Mouse (Mus musculus) right cerebral cortex, postnatal 10 days (tissue): ENCODE measurements at regions not wholly inside any gene's neighbourhood (a gene's known extent, or its start where the extent isn't known, plus 50 kb on each side); places are given as distances from the start of the nearest gene placed in this dataset.

ENCODE experiments used
- DNase-seq, 2 experiments: peaks; one replicate each; pipeline ENCODE4 v3.0.0; 2021; ENCODE audit warnings: low spot score in 2 of 2

- DNase-seq, result no peak
These were observed 140.4 kb upstream of the BC052040 start for GRCm38 (mm10) chr2:115441100-115441499.

GRCm38 (mm10) chr2:115449783-115450483 is 131.6 kb upstream of the BC052040 start:
- DNase-seq, result no peak

- no peak for DNase-seq
These were observed 125.9 kb upstream of the BC052040 start for GRCm38 (mm10) chr2:115455593-115455992.

- DNase-seq, result no peak
These were observed 125.0 kb upstream of the BC052040 start for GRCm38 (mm10) chr2:115456372-115457022.

GRCm38 (mm10) chr2:115460028-115460881 is 121.3 kb upstream of the BC052040 start:
- DNase-seq, result peak in 1 of 2 experiments; percentile 20

DNA sequence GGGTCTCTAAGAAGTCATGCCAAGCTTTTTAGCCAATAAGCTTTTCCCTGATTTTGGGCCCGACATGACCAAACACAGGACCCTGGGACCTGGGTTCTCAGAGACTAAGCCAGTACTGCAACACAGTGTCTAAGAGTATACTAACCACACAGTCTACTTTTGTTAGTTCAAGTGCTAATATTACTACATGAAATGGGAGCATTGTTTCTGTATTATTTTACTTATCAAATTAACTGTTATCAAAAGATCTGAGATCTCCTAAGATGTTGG is 120.7 kb upstream of the BC052040 start:
- DNase-seq, result no peak

DNA sequence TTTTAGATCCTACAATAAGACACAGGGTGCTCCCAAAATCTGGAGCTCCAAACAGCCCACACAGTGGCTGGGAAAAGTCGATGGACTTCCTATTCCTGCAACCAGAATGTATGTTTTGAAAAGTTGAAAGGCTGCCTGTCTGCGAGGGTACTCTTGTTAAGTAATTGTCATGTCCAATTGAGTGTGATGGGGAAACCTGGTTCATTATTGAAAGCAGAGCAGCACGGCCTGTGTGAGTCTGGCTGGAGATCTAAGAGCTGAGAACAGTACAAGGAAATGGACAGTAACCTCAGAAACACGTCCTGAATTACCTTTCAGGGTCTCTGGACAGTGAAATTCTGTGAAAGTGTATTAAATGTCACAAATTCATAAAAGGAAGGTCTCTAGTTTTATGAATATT is 115.3 kb upstream of the BC052040 start:
- DNase-seq, result no peak

GRCm38 (mm10) chr2:115467107-115467745 is 114.3 kb upstream of the BC052040 start:
- no peak for DNase-seq

DNA sequence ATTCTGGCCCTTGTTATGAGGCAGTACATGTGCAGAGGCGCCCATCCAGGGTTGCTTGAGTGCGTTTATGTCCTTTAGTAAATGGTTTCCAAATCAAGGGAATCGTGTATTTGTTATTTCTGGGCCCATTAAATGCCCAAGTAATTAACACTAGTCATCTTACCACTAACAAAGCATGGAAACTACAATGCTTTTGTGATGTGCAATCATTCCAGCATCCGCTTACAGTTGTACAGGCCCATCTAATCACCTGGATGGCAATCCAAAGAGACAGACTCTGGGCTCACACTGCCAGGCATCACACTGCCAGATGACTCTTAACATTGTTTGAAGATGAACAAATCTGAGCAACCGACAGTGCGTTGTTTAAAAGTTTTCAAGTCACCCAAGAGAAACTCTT is 113.6 kb upstream of the BC052040 start:
- DNase-seq, result no peak

DNA sequence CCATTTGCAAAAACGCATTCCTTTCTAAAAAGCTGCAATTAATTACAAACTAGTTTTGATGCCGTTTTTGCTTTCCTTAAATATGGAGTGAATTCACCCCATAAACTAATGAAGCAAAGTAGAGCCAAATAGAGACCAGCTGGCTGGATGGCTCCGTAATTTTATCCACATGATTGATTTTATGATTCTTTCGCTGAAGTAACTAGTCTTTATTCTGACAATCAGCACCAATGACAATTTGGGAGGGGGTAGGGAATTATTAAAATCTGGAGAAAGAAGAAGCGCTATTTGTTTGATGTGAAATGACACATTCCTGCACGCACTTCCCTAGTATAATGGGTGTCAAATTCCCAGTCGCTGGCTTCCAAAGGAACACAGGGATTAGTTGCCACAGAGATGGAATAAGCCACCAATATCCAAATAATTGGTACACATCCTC is 113.0 kb upstream of the BC052040 start:
- DNase-seq, result no peak

DNA sequence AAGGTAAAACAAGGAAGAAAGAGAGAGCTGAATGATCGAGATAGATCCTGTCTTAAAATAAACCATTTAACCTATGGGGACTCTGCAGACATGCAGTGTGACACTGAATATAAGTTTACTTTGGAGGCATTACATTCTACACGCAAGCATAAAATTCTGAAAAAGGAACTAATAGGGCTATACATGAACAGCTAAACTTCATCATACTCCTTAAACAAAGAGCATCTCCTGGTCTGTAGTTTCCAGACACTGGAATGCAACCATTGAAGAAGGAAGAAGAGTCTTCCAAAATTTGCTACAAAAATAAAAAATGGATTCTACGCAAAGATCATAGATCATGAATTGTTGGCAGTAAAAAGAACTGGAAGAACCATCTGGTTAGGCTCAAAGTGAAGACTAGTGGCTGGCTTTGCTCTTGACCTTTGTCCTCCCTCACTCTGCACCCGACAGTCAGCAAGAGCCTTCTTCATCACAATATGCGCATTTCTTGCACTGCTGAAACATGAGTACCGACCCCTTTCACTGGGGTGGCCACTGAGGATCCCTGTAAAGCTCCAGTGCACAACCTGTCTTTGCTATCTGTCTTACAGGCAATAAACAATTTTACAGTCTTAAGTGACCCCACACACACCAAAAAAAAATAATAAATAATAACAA is 112.2 kb upstream of the BC052040 start:
- DNase-seq, result no peak

- no peak for DNase-seq
These were observed 109.1 kb upstream of the BC052040 start for GRCm38 (mm10) chr2:115472393-115472792.

DNA sequence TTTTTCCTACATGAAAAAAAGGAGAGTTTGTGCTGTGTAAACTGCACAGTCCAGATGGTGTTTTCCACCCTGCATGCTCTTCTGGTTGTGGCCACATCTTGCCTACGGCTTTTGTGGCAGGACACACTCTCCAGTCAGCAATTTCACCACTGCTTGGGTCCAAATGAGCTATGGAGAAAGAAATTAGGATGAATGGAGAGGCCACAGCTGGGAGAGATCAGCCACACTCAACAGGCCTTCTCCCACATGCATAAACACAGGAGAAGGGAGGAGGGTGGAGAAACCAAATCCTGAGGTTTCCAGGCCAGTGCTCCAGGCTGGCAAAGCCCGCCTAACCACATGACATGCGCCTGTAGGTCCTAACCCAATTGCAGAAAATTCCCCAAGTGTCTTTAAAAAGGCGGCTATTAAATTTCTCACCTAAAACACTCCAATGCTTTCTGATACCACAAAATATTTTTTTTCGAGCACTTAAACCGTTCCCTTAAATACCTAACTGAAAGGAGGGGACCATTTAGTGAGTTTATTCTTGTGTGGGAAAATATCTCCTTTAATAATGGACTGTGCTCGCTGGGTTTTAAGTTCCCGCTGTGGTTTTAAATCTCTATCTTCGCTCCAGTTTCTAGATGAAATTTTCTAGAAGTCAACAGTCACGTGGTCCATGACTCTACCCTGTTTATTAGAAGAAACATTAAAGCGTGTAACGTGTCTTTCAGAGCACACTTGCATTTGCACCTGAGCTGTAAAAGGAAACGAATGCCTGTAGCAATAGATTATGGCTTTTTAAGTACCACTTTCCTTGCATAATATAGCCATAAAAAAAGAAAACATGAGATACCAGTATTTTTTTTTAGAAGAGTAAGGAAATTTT is 97.9 kb upstream of the BC052040 start:
- DNase-seq, result no peak

DNA sequence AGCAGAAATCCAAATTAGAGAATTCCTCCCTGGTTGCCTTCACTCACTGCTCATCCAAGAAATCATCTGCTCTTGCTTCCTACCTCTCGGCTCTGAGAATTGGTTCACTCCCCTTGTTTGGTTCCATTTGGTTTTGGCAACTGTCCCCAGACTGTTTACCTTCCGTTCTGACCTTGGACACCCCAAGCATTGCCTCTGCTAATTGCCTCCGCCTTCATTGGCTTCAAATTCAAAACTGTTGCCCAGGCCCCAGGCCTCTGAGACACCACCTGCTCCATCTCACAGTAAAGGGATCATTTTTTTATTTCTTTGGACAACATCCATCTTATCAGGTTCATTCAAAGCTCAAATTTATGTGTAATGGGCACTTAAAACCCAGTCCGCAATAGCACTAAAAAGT is 93.1 kb upstream of the BC052040 start:
- DNase-seq, result no peak

DNA sequence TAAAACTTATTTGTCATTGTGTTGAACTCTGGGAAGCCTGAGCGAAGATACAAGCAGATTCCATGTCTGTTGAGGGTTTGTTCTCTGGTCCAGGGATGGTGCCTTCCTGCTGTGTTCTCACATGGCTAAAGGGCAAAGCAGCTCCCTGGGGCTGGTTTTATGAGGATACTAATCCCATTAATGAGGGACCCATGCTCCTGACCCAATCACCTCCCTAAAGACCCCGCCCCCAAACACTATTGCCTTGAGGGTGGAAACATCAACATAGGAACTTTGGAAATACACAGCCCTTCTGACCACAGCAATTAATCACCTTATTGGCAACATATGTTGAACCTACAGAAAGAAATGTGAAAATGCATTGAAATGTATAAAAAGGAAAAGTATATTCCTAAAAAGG is 88.5 kb upstream of the BC052040 start:
- no peak for DNase-seq

DNA sequence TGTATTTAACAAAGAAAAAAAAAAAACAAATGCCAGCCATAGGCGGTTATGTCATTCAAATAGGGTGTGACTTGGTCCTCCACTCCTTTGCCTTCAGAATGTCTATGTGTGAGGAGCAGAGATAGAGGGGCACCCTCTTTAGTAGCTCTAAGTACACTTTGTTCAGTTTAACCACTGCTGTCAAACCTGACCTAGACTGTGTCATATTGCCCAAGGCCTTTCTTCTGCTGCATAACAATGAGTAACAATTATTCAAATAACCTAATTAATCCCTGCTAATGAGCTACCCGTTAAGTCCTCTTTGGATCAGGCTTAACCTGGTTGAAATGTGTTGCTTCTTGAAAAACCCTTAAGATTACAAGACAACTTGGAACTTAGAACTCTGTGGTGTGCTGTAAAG is 81.6 kb upstream of the BC052040 start:
- no peak for DNase-seq

DNA sequence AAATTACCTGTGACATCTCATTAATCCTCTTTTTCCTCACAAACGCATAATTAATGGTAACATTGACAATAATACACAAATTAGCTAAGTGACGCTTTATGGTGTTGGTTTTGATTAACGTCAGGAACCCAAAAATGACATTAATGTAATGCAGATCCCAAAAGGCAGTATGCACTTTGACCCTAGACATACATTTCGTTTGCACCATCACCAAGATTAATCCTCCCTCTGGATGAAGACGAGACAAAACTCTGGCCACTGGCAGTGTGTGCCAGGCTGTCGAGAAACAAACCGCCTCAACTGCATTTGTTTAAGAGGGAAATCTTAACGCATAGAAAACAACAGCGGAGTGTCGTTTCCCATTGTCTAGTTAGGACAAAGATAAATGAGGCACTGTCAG is 72.0 kb upstream of the BC052040 start:
- no peak for DNase-seq

DNA sequence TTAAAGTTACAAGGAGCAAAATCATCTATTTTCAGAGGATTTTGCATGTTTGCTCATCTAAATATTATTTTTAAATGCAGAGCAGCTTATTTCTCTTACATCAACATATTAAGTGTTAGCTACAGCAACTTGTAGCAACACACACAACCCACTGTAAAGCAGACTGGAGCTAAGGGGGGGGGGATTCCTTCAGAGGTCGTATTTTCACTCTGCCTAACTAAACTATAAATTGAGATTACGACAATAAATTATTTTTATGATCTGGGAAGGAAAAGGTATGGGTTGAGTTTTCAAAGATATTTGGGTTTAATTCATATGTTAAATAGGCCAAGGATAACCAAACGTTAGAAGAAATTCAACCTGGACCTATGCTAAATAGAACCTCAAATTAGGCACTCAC is 70.4 kb upstream of the BC052040 start:
- DNase-seq, result no peak

DNA sequence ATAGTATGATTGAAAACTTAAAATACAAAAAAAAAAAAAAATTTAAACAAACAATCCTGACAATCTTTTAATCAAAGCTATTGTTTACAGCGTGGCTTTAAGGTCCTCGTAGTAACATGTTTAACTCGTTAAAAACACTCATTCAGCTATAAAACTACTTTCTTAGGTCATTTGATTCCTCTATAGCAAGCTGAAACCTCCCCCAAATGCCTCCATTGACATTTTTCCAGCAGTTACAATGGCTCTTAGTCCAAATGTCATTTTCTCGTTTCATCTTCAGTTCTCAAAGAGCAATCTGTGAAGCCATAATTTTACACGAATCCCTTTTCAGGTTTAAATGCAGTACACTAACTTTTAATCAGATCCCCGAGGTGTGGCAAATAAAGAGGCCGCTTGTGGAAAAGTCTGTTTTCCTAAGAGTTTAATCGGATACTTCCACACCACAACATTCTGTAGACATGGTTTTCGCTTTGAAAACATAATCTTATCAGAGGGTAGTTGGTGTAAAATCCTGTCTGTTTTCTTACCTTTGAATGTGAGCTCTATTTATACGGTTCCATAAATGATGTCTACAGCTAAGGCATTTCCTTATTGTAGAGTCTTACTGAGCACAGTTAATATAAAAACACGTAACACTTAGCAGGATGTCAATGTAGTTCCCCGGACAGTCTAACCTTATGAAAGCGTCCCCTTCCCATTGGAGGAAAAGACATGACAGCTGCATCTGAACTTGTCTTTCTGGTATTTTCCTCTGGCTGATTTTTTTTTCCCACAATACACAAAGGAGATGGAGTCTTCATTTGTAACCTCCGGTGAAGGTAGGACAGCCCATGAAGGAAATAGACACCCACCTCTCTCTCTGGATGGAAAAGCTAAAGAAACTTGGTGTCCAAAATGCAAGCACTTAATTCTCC is 69.6 kb upstream of the BC052040 start:
- no peak for DNase-seq

DNA sequence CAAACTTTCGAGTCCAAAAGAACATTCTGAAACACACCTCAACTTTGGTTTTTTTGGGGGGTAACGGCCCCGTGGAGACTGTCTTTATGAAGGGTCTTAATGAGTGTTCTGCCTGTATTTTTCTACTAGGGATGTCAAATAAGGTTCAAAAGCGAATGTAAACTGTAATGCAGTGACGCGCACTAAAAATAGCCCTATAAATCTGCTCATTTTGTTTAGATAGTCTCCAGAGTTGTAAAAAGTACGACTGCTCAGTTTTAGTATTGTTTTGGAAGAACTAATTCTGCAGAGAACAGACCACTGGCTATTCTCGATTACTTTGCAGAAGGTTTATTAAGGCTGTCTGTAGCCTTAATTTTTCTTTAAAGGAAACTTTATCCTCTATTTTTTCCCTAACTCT is 68.6 kb upstream of the BC052040 start:
- no peak for DNase-seq
